Mouse (Mus musculus) spleen, embryonic (tissue): ENCODE results near the gene Tmem218.

ENCODE experiments used
- CTCF ChIA-PET: fragments of 350-600 bp; sonication (Branson Sonifier 250); formaldehyde crosslinking; loops from one replicate; lab custom pipeline; 2022; lab: Charles Lee

Tmem218 gene

GRCm38 (mm10) chr9:37207929-37208411, at the start of gene Tmem218:
Tmem218 (plus strand) TSS chr9:37208223.
- CTCF ChIA-PET, result interaction anchor here (1.0 kb wide), 1 partner anchor 22 kb away, joined by 3 read pairs; no protein-coding TSS in a partner anchor

- CTCF ChIA-PET, result no interaction called here
Measured at GRCm38 (mm10) chr9:37160686-37161085, 47.3 kb upstream of the Tmem218 start.

GRCm38 (mm10) chr9:37166899-37167298, 41.1 kb upstream of the Tmem218 start:
- CTCF ChIA-PET, result no interaction called here

- CTCF ChIA-PET, result no interaction called here
Measured at GRCm38 (mm10) chr9:37173376-37173775, 34.6 kb upstream of the Tmem218 start.

- CTCF ChIA-PET, result no interaction called here
Measured at GRCm38 (mm10) chr9:37176002-37176401, 32.0 kb upstream of the Tmem218 start.

- CTCF ChIA-PET, result interaction anchor here (0.7 to 1.2 kb wide), 2 partner anchors 8 to 58 kb away, joined by 3 to 4 read pairs; no protein-coding TSS in a partner anchor
Measured at GRCm38 (mm10) chr9:37177107-37177506, 30.9 kb upstream of the Tmem218 start.

GRCm38 (mm10) chr9:37177551-37177950, 30.5 kb upstream of the Tmem218 start:
- CTCF ChIA-PET, result interaction anchor here (1.2 kb wide), 1 partner anchor 58 kb away, joined by 4 read pairs; no protein-coding TSS in a partner anchor

GRCm38 (mm10) chr9:37178911-37179310, 29.1 kb upstream of the Tmem218 start:
- CTCF ChIA-PET, result no interaction called here

- CTCF ChIA-PET, result interaction anchor here (0.9 kb wide), 1 partner anchor 142 kb away, joined by 4 read pairs; no protein-coding TSS in a partner anchor
Measured at GRCm38 (mm10) chr9:37179596-37179995, 28.4 kb upstream of the Tmem218 start.

GRCm38 (mm10) chr9:37181596-37181995, 26.4 kb upstream of the Tmem218 start:
- CTCF ChIA-PET, result no interaction called here

- CTCF ChIA-PET, result interaction anchor here (0.7 kb wide), 1 partner anchor 29 kb away, joined by 6 read pairs; no protein-coding TSS in a partner anchor
Measured at GRCm38 (mm10) chr9:37183176-37183575, 24.8 kb upstream of the Tmem218 start.

- CTCF ChIA-PET, result no interaction called here
Measured at GRCm38 (mm10) chr9:37187407-37187806, 20.6 kb upstream of the Tmem218 start.

- CTCF ChIA-PET, result no interaction called here
Measured at GRCm38 (mm10) chr9:37188024-37188423, 20.0 kb upstream of the Tmem218 start.

GRCm38 (mm10) chr9:37197067-37197466, 11.0 kb upstream of the Tmem218 start:
- CTCF ChIA-PET, result no interaction called here

- CTCF ChIA-PET, result no interaction called here
Measured at GRCm38 (mm10) chr9:37200414-37200813, 7.6 kb upstream of the Tmem218 start.

GRCm38 (mm10) chr9:37203884-37204283, 4.1 kb upstream of the Tmem218 start:
- CTCF ChIA-PET, result interaction anchor here (0.6 to 0.7 kb wide), 2 partner anchors 198 to 445 kb away, joined by 3 to 7 read pairs; no protein-coding TSS in a partner anchor

- CTCF ChIA-PET, result interaction anchor here (0.6 kb wide), 1 partner anchor 165 kb away, joined by 3 read pairs; no protein-coding TSS in a partner anchor
Measured at GRCm38 (mm10) chr9:37213060-37213738, 5.2 kb downstream of the Tmem218 start.

- CTCF ChIA-PET, result no interaction called here
Measured at GRCm38 (mm10) chr9:37214327-37215060, 6.5 kb downstream of the Tmem218 start.

GRCm38 (mm10) chr9:37220755-37221154, 12.7 kb downstream of the Tmem218 start:
- CTCF ChIA-PET, result no interaction called here

- CTCF ChIA-PET, result no interaction called here
Measured at GRCm38 (mm10) chr9:37225581-37225980, 17.6 kb downstream of the Tmem218 start.

- CTCF ChIA-PET, result interaction anchor here (0.9 to 1.3 kb wide), 3 partner anchors 9 to 22 kb away, joined by 3 to 4 read pairs (median 3); partner anchors contain the start of gene Tmem218
Measured at GRCm38 (mm10) chr9:37229880-37230325, 21.9 kb downstream of the Tmem218 start.
